Mouse (Mus musculus): Measurements from ENCODE around the gene Rapgef3.

GRCm38 (mm10) chr15:97749841-97750240 lies 17.9 kb downstream of the Rapgef3 start:
- TF ChIP-seq EP300 (IDR thresholded peaks at IDR 0.05; ENCODE audit: low read length): no peak
- TF ChIP-seq TCF12 (IDR thresholded peaks at IDR 0.05; ENCODE audit: low read depth, low read length): no peak
- TF ChIP-seq HCFC1 (IDR thresholded peaks at IDR 0.05; ENCODE audit: low read depth, low read length): no peak
- TF ChIP-seq UBTF (IDR thresholded peaks at IDR 0.05; ENCODE audit: low read depth, low read length): no peak
- no peak for TF ChIP-seq CTCF (conservative IDR thresholded peaks at IDR 0.05 in 1 of 2, IDR thresholded peaks at IDR 0.05 in 1 of 2; ENCODE audit: low read depth in 2 of 2, low read length in 2 of 2)
- TF ChIP-seq PAX5 (IDR thresholded peaks at IDR 0.05; ENCODE audit: low read length): no peak
- TF ChIP-seq POLR2AphosphoS2 (IDR thresholded peaks at IDR 0.05; ENCODE audit: low read depth, low read length): no peak
